Mouse (Mus musculus): ENCODE measurements around the gene Slc30a5.

GRCm38 (mm10) chr13:100824916-100825315 lies 8.3 kb downstream of the Slc30a5 start:
- TF ChIP-seq E2F4 (IDR thresholded peaks at IDR 0.05; ENCODE audit: insufficient read depth) (no peak), POLR2A (IDR thresholded peaks at IDR 0.05; ENCODE audit: insufficient read length, low read depth) (no peak), POLR2AphosphoS2 (IDR thresholded peaks at IDR 0.05; ENCODE audit: insufficient read length, low read depth) (no peak), USF1 (IDR thresholded peaks at IDR 0.05; ENCODE audit: low read depth) (no peak), CEBPB (IDR thresholded peaks at IDR 0.05; ENCODE audit: insufficient read depth, poor library complexity, severe bottlenecking) (no peak), TCF12 (IDR thresholded peaks at IDR 0.05; ENCODE audit: insufficient read depth, poor library complexity, severe bottlenecking) (no peak), MAX (IDR thresholded peaks at IDR 0.05; ENCODE audit: low read depth) (no peak), MYOG (IDR thresholded peaks at IDR 0.05; ENCODE audit: control insufficient read depth in 1 of 3, insufficient read depth in 1 of 3, insufficient read length in 2 of 3, low read depth in 2 of 3) (no peak), MYOD1 (IDR thresholded peaks at IDR 0.05; ENCODE audit: control insufficient read depth in 1 of 3, insufficient read length in 2 of 3, low read depth in 2 of 3) (no peak), REST (IDR thresholded peaks at IDR 0.05; ENCODE audit: insufficient read depth, insufficient read length) (no peak), TCF3 (IDR thresholded peaks at IDR 0.05; ENCODE audit: insufficient read length, low read depth) (no peak)

Data from myocyte (in vitro differentiated cells).